9 mouse cellular contexts compared by ENCODE assay signal in genomic region chr7:113759212-113759611, GRCm38 (mm10). TPM values are rescaled to one million over a fixed set of nuclear protein-coding genes. Genes with fewer than 3 reads are reported as not detected.
A peak's percentile ranks its signal among the peaks of the same experiment; 100 is the strongest.
DNase-seq lines count a peak whose midpoint lies in the region; ATAC-seq and TF ChIP-seq lines count a peak whose summit lies in the region.
"Had no signal": no experiment of that assay in that cellular context is flagged by ENCODE, and none has a peak within 500 bp of the region (broad histone marks: within the 10 kb centered on the region; RNA-seq: fewer than 3 reads in every experiment).

No protein-coding gene starts in this region.

- peak; percentile 38 to 40 for DNase-seq in heart, adult 2 months
- no peak for DNase-seq in heart, postnatal 25 days (ENCODE audit: low spot score)
- DNase-seq in MN1 (ENCODE audit: low spot score) = peak; percentile 78
- peak; percentile 71 for DNase-seq in cerebellum, adult 8-10 months
- peak; percentile 31 to 48 for DNase-seq in frontal cortex, postnatal 10 days (ENCODE audit: low spot score in 2 of 2)
- DNase-seq in kidney, postnatal 0 days (ENCODE audit: low spot score) = peak; percentile 83
- DNase-seq in lung, adult 2 months = peak; percentile 29
- DNase-seq in retina, embryonic 14.5 days (ENCODE audit: low spot score) = peak; percentile 87

- TF ChIP-seq POLR2A in heart, adult 2 months (IDR thresholded peaks at IDR 0.05; ENCODE audit: insufficient read depth, low read depth, low read length) = no peak
- no peak for TF ChIP-seq POLR2A in lung, adult 2 months (IDR thresholded peaks at IDR 0.05; ENCODE audit: borderline replicate concordance, extremely low read depth, low read depth, low read length)

- H3K4me2 ChIP-seq in kidney, postnatal 0 days (ENCODE audit: low read length) = no peak overlapping the region

- H3K4me1 ChIP-seq in heart, adult 2 months (ENCODE audit: control insufficient read depth, insufficient read depth, low read length) = no peaks in the 10 kb centered on the region
- H3K4me1 ChIP-seq in kidney, postnatal 0 days (replicated peaks; ENCODE audit: insufficient read depth, low read length) = no peaks in the 10 kb centered on the region
- no peaks in the 10 kb centered on the region for H3K4me1 ChIP-seq in lung, adult 2 months (ENCODE audit: control insufficient read depth, insufficient read depth, low read length)

- TF ChIP-seq EP300 in heart, adult 2 months (IDR thresholded peaks at IDR 0.05; ENCODE audit: insufficient read depth, low read depth, low read length) = peak; percentile 91

- no peak overlapping the region for H3K4me3 ChIP-seq in heart, adult 2 months
- no peak overlapping the region for H3K4me3 ChIP-seq in kidney, postnatal 0 days (replicated peaks; ENCODE audit: low read depth, low read length)
- no peak overlapping the region for H3K4me3 ChIP-seq in lung, adult 2 months (replicated peaks; ENCODE audit: extremely low read depth, low read depth, low read length)

- H3K27ac ChIP-seq in heart, adult 2 months = no peak overlapping the region
- H3K27ac ChIP-seq in kidney, postnatal 0 days = no peak overlapping the region
- H3K27ac ChIP-seq: macrophage had no signal

- no peaks in the 10 kb centered on the region for H3K79me2 ChIP-seq in heart, adult 2 months (replicated peaks; ENCODE audit: control insufficient read depth, insufficient read depth, low read length)

- intact Hi-C loops in heart, adult 2 months (cut with DNase I) = loop anchor here (1.0 kb wide), 1 partner anchor 261 kb away; no protein-coding TSS in a partner anchor
- intact Hi-C loops in heart, postnatal 25 days (cut with DNase I) = loop anchor here (1.0 to 5.0 kb wide), 2 partner anchors 147 to 261 kb away; no protein-coding TSS in a partner anchor

- ATAC-seq in kidney, postnatal 0 days (replicated peaks; ENCODE audit: low FRiP score, low read depth) = peak; percentile 56; the same call in 1 of the 2 replicates

- WGBS in heart, adult 2 months = 6% methylated on average over 1 of the region's 1 CpGs
- WGBS in kidney, postnatal 0 days = 13% methylated on average over 1 of the region's 1 CpGs
- 10% methylated on average over 1 of the region's 1 CpGs for WGBS in lung, adult 2 months

- H3K9me3 ChIP-seq in kidney, postnatal 0 days (replicated peaks; ENCODE audit: low read length) = no peaks in the 10 kb centered on the region; the same call in 1 of the 2 replicates

- no peak overlapping the region for H3K9ac ChIP-seq in heart, adult 2 months (ENCODE audit: low read depth, low read length)
- no peak overlapping the region for H3K9ac ChIP-seq in kidney, postnatal 0 days (ENCODE audit: low read depth, low read length)

- H3K27me3 ChIP-seq in heart, adult 2 months (ENCODE audit: control insufficient read depth, insufficient read depth, low read length) = no peaks in the 10 kb centered on the region
- no peaks in the 10 kb centered on the region for H3K27me3 ChIP-seq in kidney, postnatal 0 days (ENCODE audit: insufficient read depth, low read length)

- no peak for TF ChIP-seq CTCF in heart, adult 2 months (IDR thresholded peaks at IDR 0.05)
- TF ChIP-seq CTCF in kidney, postnatal 0 days (IDR thresholded peaks at IDR 0.05; ENCODE audit: low read depth) = peak; percentile 99
- peak; percentile 92 for TF ChIP-seq CTCF in lung, adult 2 months (IDR thresholded peaks at IDR 0.05; ENCODE audit: insufficient read depth, low read length)

- no peaks in the 10 kb centered on the region for H3K36me3 ChIP-seq in heart, adult 2 months (ENCODE audit: control insufficient read depth, insufficient read depth, low read length)
- no peaks in the 10 kb centered on the region for H3K36me3 ChIP-seq in kidney, postnatal 0 days (ENCODE audit: insufficient read depth, low read length)

RNA-seq across cellular contexts. Expression of gene Spon1, which starts 6.6 kb away (rescaled TPM):
- 10 to 100 TPM; 11.5 to 11.8 TPM for total RNA-seq in heart, adult 2 months (2021)
- 8.3 and 10.4 TPM in 2 replicates for polyA plus RNA-seq in heart, adult 2 months (2012; rRNA removed)
- 10 to 100 TPM; 12.8 to 12.9 TPM for total RNA-seq in heart, postnatal 25 days (2021)
- 12.1 and 12.5 TPM in 2 replicates for polyA plus RNA-seq in kidney, postnatal 0 days (2015; fragmentation: Nextera tagmentation; extraction: Ambion mirVana)
- polyA plus RNA-seq in lung, adult 2 months (2012; rRNA removed) = 70.0 and 86.6 TPM in 2 replicates
- polyA plus RNA-seq: macrophage had no signal
